Mouse (Mus musculus) left cerebral cortex, adult 11 months (tissue): ENCODE data around the gene Parp14.
A peak's percentile ranks its signal among the peaks of the same experiment; 100 is the strongest.
"Not testable (repeated sequence)": the region's sequence is repeated elsewhere in the genome, so short reads cannot be mapped to it uniquely, and the experiment has no call there.

Experiments used
- DNase-seq: peaks from one replicate; pipeline ENCODE4 v3.0.0; 2022; ENCODE audit warnings: low spot score

The Parp14 gene

GRCm38 (mm10) chr16:35871048-35871851, at the start of gene Parp14:
TSS of gene Parp14 (minus strand) at chr16:35871544.
- DNase-seq = no peak

DNA sequence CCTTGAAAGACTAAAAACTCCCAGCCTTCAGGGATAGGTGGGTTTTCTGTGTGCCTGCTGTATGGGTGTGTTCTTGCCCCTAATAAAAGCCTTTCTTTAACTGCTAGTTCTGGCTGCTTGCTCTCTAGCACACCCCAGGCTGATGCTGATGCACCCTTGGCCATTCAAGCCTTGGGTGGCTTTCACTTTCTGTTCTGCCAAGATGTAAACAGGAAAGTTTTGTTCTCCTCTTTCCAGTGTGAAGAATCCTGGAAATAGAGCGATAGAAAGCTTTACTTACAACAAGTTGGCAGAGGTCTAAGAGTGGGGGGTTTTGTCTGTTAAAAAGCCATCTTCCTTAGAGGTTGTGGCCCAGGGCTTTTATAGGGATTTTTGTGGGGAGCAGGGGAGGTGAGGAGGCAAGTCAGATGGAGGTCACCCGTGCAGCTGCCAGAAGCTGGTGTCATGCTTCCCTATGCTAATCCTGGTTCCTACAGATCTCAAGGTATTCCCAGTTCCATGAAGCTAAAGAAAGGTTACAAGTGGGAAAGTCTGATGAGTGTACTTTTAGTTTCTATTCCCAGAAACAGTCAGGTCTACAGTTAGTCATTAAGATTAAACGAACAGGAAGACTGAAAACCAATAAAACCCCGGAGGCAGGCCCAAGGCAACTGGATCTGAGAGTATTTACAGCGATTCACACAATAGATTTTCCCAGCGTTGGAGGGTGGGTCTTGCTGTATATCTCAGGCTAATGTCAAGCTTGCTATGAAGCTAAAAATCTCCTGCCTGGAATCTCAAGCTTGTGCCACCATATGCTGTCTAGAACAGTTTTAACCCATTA, 47.6 kb upstream of the Parp14 start:
- DNase-seq = no peak

GRCm38 (mm10) chr16:35914301-35914700, 43.0 kb upstream of the Parp14 start:
- DNase-seq = no peak

GRCm38 (mm10) chr16:35913526-35913925, 42.2 kb upstream of the Parp14 start:
- DNase-seq = no peak

DNA sequence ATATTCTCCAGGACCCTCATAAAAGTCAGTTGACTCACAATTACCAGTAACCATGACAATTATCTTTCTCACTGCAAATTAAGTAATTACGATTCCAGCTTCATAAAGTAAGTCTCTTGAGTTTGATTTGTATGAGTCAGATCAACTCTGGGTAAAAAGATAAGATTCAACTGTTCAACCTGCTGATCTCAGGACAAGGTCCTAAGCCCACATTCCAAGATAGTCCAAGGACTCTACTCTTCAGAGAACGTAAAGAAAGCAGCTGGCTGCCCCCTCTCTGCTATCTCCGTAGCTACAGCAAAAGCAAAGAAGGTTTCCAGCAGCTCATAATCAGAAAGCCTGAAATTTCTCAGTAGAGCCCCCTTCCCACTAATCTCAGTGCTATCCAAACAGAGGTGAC, 40.1 kb upstream of the Parp14 start:
- DNase-seq = no peak

GRCm38 (mm10) chr16:35907432-35908201, 36.3 kb upstream of the Parp14 start:
- no peak for DNase-seq

GRCm38 (mm10) chr16:35906887-35907286, 35.5 kb upstream of the Parp14 start:
- no peak for DNase-seq

DNA sequence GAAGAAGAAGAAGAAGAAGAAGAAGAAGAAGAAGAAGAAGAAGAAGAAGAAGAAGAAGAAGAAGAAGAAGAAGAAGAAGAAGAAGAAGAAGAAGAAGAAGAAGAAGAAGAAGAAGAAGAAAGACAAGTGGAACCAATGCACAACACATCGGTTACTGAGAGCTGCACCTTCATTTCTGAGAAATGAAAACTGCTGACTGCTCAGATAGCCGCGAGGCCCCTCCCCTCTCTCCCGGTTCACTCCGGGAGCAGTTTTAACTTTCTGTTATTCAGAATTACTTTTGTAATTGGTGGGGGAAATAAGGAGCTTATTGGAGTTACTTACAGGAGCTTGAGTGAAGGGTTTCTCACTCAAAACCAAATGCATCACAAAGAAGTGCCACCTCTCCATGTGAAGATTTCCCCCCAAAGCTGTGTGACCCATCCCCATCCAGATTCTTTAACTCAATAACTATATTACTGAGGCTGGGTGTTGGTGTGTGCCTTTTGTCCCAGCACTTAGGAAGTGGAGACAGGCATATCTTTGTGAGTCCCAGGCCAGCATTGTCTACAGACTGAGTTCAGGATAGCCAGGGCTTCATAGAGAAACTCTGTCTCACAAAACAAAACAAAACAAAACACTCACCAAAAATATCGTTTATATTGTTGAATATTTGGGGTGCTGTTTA, 34.6 kb upstream of the Parp14 start:
- DNase-seq = no peak

- no peak for DNase-seq
These were observed 34.0 kb upstream of the Parp14 start for GRCm38 (mm10) chr16:35905355-35905754.

DNA sequence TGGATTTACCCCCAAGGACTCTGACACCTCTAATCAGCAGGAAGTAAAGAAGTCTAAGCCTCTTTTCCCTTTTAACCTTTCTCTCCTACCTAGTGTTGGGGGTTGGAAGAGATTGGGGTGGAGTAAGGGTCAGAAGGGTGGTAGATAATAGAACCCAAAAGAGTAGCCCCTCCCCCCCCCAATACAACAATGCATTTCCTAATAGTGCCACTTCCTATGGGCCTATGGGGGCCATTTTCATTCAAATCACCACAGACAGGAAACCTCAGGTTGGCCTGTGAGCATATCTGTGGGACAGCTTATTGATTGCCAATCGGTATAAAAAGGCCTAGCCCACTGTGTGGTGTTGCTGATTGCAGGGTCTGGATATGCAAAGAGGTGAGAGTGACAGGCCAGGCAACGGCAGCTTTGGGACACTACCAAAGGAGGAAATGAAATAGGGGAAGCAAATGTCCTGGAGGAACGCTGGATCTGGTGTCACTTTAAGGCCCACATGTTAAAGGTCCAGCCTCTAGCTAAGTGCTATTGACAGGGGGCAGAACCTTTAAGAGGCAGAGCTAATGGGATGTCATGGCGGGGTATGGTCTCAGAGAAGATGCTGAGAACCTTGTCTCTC, 32.9 kb upstream of the Parp14 start:
- no peak for DNase-seq

DNA sequence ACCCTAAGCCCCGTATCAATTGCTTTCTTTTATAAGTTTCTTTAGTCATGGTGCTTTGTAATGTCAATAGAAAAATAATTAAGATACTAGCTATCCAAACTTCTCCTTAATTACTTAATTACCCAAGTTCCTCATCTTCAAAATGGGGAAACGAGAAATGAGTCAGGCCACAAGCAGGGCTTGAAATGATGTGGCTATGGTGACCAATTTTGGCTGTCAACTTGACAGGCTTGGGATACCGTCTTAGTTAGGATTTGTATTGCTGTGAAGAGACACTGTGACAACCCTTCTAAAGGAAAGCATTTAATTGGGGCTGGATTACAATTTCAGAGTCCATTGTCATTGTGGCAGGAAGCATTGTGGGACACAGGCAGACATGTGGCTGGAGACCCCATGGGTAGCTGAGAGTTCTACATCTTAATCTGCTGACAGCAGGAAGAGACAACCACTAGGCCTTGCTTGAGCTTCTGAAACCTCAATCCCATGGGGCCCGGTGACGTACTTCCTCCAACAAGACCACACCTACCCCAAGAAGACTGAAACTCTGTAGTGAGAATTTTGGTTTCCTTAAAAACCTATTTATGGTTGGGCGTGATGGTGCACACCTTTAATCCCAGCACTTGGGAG, 31.8 kb upstream of the Parp14 start:
- no peak for DNase-seq

GRCm38 (mm10) chr16:35900541-35900940, 29.2 kb upstream of the Parp14 start:
- DNase-seq = no peak

DNA sequence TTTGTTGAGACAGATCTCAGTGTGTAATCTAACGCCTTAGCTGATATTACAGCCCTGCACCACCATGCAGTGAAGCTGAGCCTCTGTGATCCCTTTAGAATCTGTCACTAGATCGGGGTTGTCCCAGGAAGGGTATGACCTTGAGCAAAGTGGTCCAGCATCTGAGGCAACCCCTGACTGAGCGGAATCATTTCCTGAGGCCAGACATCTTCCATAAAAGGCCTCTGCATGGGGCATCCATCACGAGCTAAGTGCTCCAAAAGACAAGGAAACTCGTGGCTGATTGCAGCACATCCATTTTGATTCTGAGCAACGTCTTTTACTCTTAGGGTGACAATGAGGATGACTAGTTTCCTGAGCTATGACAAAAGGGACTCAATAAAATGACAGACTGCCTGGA, 23.7 kb upstream of the Parp14 start:
- DNase-seq = no peak

- not testable (repeated sequence) for DNase-seq
These were observed 20.3 kb upstream of the Parp14 start for GRCm38 (mm10) chr16:35891603-35892002.

GRCm38 (mm10) chr16:35890645-35891044, 19.3 kb upstream of the Parp14 start:
- no peak for DNase-seq

- no peak for DNase-seq
These were observed 17.6 kb upstream of the Parp14 start for GRCm38 (mm10) chr16:35888910-35889309.

GRCm38 (mm10) chr16:35888174-35888573, 16.8 kb upstream of the Parp14 start:
- DNase-seq = no peak

DNA sequence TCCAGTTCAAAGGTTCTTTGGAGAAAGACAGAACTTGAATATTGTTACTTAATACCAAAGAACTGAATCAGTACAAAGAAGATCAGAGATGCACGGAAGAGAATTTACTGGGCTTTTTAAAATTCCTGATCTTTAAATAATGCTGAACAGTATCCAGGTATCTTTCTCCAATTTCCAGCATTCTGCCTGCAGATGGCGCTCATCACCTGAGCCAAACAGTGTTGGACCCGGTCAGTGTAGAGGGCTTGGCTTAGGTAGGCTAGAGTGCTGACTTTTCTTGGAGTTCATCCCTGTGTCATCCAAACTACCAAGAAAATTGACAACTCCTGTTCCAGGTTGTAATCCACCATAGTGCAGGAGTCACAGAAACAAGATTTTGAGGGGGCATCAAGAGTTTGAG, 3.1 kb upstream of the Parp14 start:
- DNase-seq = peak; percentile 7

- DNase-seq = no peak
These were observed 1.2 kb upstream of the Parp14 start for GRCm38 (mm10) chr16:35872410-35873006.

DNA sequence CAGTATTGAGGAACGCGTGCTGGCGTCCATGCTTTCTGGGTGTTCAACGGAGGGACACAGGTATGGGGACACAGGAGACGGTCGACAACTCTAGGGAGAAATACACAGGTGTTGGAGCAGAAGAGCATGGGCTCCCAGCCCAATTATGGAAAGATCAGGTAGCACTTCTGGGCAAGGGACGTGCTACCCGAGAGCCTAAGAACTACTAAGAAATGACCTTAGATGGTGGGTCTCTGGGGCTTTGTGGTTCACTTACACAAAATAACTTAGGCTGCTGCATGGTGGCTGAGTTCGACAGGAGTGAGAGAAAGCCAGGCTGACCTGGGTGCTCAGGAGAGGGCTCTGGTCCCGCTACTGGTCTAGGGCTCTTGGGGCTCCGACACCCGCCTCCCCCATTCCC, 554 bp upstream of the Parp14 start:
- DNase-seq = no peak
